Mouse (Mus musculus): ENCODE results near the gene Prok1.

GRCm38 (mm10) chr3:107253925-107254324 lies 14.4 kb upstream of the Prok1 start:
- TF ChIP-seq POLR2A (IDR thresholded peaks at IDR 0.05; ENCODE audit: low read depth, low read length) (no peak), MAX (IDR thresholded peaks at IDR 0.05; ENCODE audit: low read length) (no peak), CTCF (conservative IDR thresholded peaks at IDR 0.05 in 1 of 2, IDR thresholded peaks at IDR 0.05 in 1 of 2; ENCODE audit: low read depth in 2 of 2, low read length in 2 of 2) (no peak), MYC (IDR thresholded peaks at IDR 0.05; ENCODE audit: low read depth, low read length) (no peak), ELF1 (IDR thresholded peaks at IDR 0.05; ENCODE audit: low read depth, low read length) (no peak), HCFC1 (IDR thresholded peaks at IDR 0.05; ENCODE audit: low read depth, low read length) (no peak), ZC3H11A (IDR thresholded peaks at IDR 0.05; ENCODE audit: low read depth, low read length) (no peak), TBP (conservative IDR thresholded peaks at IDR 0.05; ENCODE audit: low read depth, low read length) (no peak), EP300 (IDR thresholded peaks at IDR 0.05; ENCODE audit: low read length) (no peak), USF2 (conservative IDR thresholded peaks at IDR 0.05; ENCODE audit: low read depth, low read length) (no peak), POLR2AphosphoS2 (IDR thresholded peaks at IDR 0.05; ENCODE audit: low read depth, low read length) (no peak), E2F4 (IDR thresholded peaks at IDR 0.05; ENCODE audit: insufficient replicate concordance, low read depth, low read length) (no peak)

All from CH12.LX (cell line).